ENCODE assay signal across 8 mouse cellular contexts in genomic region chr3:96277428-96277799, GRCm38 (mm10). TPM values are rescaled to one million over a fixed set of nuclear protein-coding genes. Genes with fewer than 3 reads are reported as not detected.
DNase-seq lines count a peak whose midpoint lies in the region.

No protein-coding gene starts in this region.

- DNase-seq in adrenal gland, postnatal 10 days: peak; percentile 38
- no peak for DNase-seq in adrenal gland, postnatal 25 days
- DNase-seq in 416B (ENCODE audit: low read depth): peak; percentile 90
- DNase-seq in embryo, embryonic 10 days (ENCODE audit: low spot score): peak; percentile 41
- DNase-seq in heart, postnatal 4 days: peak; percentile 49
- peak; percentile 85 for DNase-seq in liver
- DNase-seq in naive thymus-derived CD4-positive, alpha-beta T cell, adult 2 months (ENCODE audit: low read depth): peak; percentile 82
- DNase-seq in thymus, postnatal 0 days (ENCODE audit: low spot score): peak; percentile 86

RNA-seq across cellular contexts. Expression of gene Hist2h2bb, which starts 7.9 kb away (rescaled TPM):
- total RNA-seq in adrenal gland, postnatal 10 days (2021): 100 to 1,000 TPM; 491 to 635 TPM
- 138 and 170 TPM in 2 replicates for total RNA-seq in adrenal gland, postnatal 25 days (2021)
- total RNA-seq in heart, postnatal 4 days (2021): 100 to 1,000 TPM; 767 to 799 TPM
- polyA plus RNA-seq in thymus, postnatal 0 days (2015; fragmentation: Nextera tagmentation; extraction: Ambion mirVana): 47.9 and 71.3 TPM in 2 replicates

RNA-seq across cellular contexts. Expression of gene Hist2h3b, which starts 9.0 kb away (rescaled TPM):
- total RNA-seq in adrenal gland, postnatal 10 days (2021): 100 to 1,000 TPM; 500 to 681 TPM
- 114 and 165 TPM in 2 replicates for total RNA-seq in adrenal gland, postnatal 25 days (2021)
- 100 to 1,000 TPM; 856 to 901 TPM for total RNA-seq in heart, postnatal 4 days (2021)
- 278 and 396 TPM in 2 replicates for polyA plus RNA-seq in thymus, postnatal 0 days (2015; fragmentation: Nextera tagmentation; extraction: Ambion mirVana)

RNA-seq across cellular contexts. Expression of gene Hist2h4, which starts 14.3 kb away (rescaled TPM):
- total RNA-seq in adrenal gland, postnatal 10 days (2021): 10 to 100 TPM; 71.1 to 77.9 TPM
- 30.2 and 32.3 TPM in 2 replicates for total RNA-seq in adrenal gland, postnatal 25 days (2021)
- total RNA-seq in heart, postnatal 4 days (2021): 10 to 100 TPM; 81.1 to 87.3 TPM
- 101 and 145 TPM in 2 replicates for polyA plus RNA-seq in thymus, postnatal 0 days (2015; fragmentation: Nextera tagmentation; extraction: Ambion mirVana)

RNA-seq across cellular contexts. Expression of gene Fcgr1, which starts 16.4 kb away (rescaled TPM):
- under 1 TPM; 0.84 to 0.88 TPM for total RNA-seq in adrenal gland, postnatal 10 days (2021)
- 1.0 and 1.4 TPM in 2 replicates for total RNA-seq in adrenal gland, postnatal 25 days (2021)
- under 1 TPM; 0.57 to 0.70 TPM for total RNA-seq in heart, postnatal 4 days (2021)
- 3.4 and 5.0 TPM in 2 replicates for polyA plus RNA-seq in thymus, postnatal 0 days (2015; fragmentation: Nextera tagmentation; extraction: Ambion mirVana)

RNA-seq across cellular contexts. Expression of gene Hist2h3c1, which starts 30.9 kb away (rescaled TPM):
- total RNA-seq in adrenal gland, postnatal 10 days (2021): under 1 TPM in 1 of 2 experiments, not detected in 1; 0.39 TPM
- total RNA-seq in adrenal gland, postnatal 25 days (2021): 1.9 TPM in 1 of 2 replicates, not detected in the other
- under 1 TPM; 0.16 to 0.81 TPM for total RNA-seq in heart, postnatal 4 days (2021)
- polyA plus RNA-seq in thymus, postnatal 0 days (2015; fragmentation: Nextera tagmentation; extraction: Ambion mirVana): 0.64 and 0.76 TPM in 2 replicates
